ENCODE assay signal across 21 mouse cellular contexts in genomic region chr4:5301017-5301416, GRCm38 (mm10).
"Had no signal": no experiment of that assay in that cellular context is flagged by ENCODE, and none has a peak within 500 bp of the region (broad histone marks: within the 10 kb centered on the region; RNA-seq: fewer than 3 reads in every experiment).

No protein-coding gene starts in this region.

- H3K27me3 ChIP-seq: heart, embryonic 12.5 days; kidney, embryonic 15.5 days; limb, embryonic 13.5 days; limb, embryonic 15.5 days had no signal

- H3K4me3 ChIP-seq: heart, embryonic 10.5 days; heart, embryonic 12.5 days; kidney, embryonic 15.5 days; limb, embryonic 13.5 days; limb, embryonic 15.5 days had no signal

- H3K27ac ChIP-seq: heart, embryonic 10.5 days; hindbrain, embryonic 14.5 days; kidney, embryonic 15.5 days; kidney, postnatal 0 days; limb, embryonic 13.5 days; limb, embryonic 15.5 days had no signal

- H3K9me3 ChIP-seq: heart, embryonic 10.5 days; heart, embryonic 12.5 days; kidney, embryonic 15.5 days; limb, embryonic 13.5 days; limb, embryonic 15.5 days had no signal

- H3K36me3 ChIP-seq: heart, embryonic 10.5 days; heart, embryonic 12.5 days; kidney, embryonic 15.5 days; limb, embryonic 13.5 days; limb, embryonic 15.5 days had no signal

- H3K9ac ChIP-seq: heart, embryonic 12.5 days; hindbrain, embryonic 14.5 days; kidney, embryonic 15.5 days; limb, embryonic 13.5 days; limb, embryonic 15.5 days had no signal

- H3K4me2 ChIP-seq: heart, embryonic 12.5 days; hindbrain, embryonic 14.5 days; kidney, embryonic 15.5 days; limb, embryonic 13.5 days; limb, embryonic 15.5 days had no signal

- H3K4me1 ChIP-seq: heart, embryonic 10.5 days; heart, embryonic 12.5 days; kidney, embryonic 15.5 days; limb, embryonic 13.5 days; limb, embryonic 15.5 days had no signal

- DNase-seq: gastrocnemius, postnatal 14 days; gastrocnemius, postnatal 36 days; heart, adult 18-20 months; heart, postnatal 14 days; heart, postnatal 36 days; kidney, adult 11 months; kidney, adult 2 months; kidney, adult 9 months; kidney, postnatal 14 days; kidney, postnatal 36 days; layer of hippocampus, adult 9-11 months; layer of hippocampus, postnatal 36 days; left cerebral cortex, postnatal 4 days had no signal

- ATAC-seq: intestine, embryonic 16.5 days had no signal
